Mouse (Mus musculus) mouse embryonic stem cell (cell line): Measurements from ENCODE around the gene B3gnt3.
"Not testable (repeated sequence)": the region's sequence is repeated elsewhere in the genome, so short reads cannot be mapped to it uniquely, and the experiment has no call there.

Source experiments
- in situ Hi-C, 2 experiments: fragments of 300-500 bp; cut with MboI; formaldehyde crosslinking; loops; 1 replicate in 1 of 2; 3 replicates in 1 of 2; pipeline ENCODE4 v1.14.3; 2019 to 2020; ENCODE audit warnings: low sequenced_read_pairs in 2 of 2, low pct_unique_long_range_greater_than_20kb in 1 of 2, mixed read lengths in 1 of 2; ENCODE audit not compliant: unreplicated experiment in 1 of 2

Gene B3gnt3

GRCm38 (mm10) chr8:71718252-71718651 is 16.7 kb upstream of the B3gnt3 start:
- in situ Hi-C loops: loop anchor here in 1 of 2 experiments (25.0 kb wide), 1 partner anchor 269 kb away; no protein-coding TSS in a partner anchor

- in situ Hi-C loops: loop anchor here in 1 of 2 experiments (25.0 kb wide), 1 partner anchor 270 kb away; no protein-coding TSS in a partner anchor
Observed at GRCm38 (mm10) chr8:71717096-71717495, 15.5 kb upstream of the B3gnt3 start.

GRCm38 (mm10) chr8:71716561-71717053 is 15.0 kb upstream of the B3gnt3 start:
- in situ Hi-C loops: loop anchor here in 1 of 2 experiments (25.0 kb wide), 1 partner anchor 271 kb away; no protein-coding TSS in a partner anchor

- in situ Hi-C loops: loop anchor here in 1 of 2 experiments (25.0 kb wide), 1 partner anchor 272 kb away; no protein-coding TSS in a partner anchor
Observed at GRCm38 (mm10) chr8:71715531-71715930, 13.9 kb upstream of the B3gnt3 start.

GRCm38 (mm10) chr8:71711574-71711973 is 10.0 kb upstream of the B3gnt3 start:
- in situ Hi-C loops: loop anchor here in 1 of 2 experiments (25.0 kb wide), 1 partner anchor 276 kb away; no protein-coding TSS in a partner anchor

GRCm38 (mm10) chr8:71709800-71710446 is 8.3 kb upstream of the B3gnt3 start:
- in situ Hi-C loops: loop anchor here in 1 of 2 experiments (25.0 kb wide), 1 partner anchor 277 kb away; no protein-coding TSS in a partner anchor

GRCm38 (mm10) chr8:71709134-71709799 is 7.7 kb upstream of the B3gnt3 start:
- in situ Hi-C loops: loop anchor here in 1 of 2 experiments (25.0 kb wide), 1 partner anchor 278 kb away; no protein-coding TSS in a partner anchor

GRCm38 (mm10) chr8:71707874-71708273 is 6.3 kb upstream of the B3gnt3 start:
- in situ Hi-C loops: loop anchor here in 1 of 2 experiments (25.0 kb wide), 1 partner anchor 279 kb away; no protein-coding TSS in a partner anchor

- in situ Hi-C loops: loop anchor here in 1 of 2 experiments (25.0 kb wide), 1 partner anchor 284 kb away; no protein-coding TSS in a partner anchor
Observed at GRCm38 (mm10) chr8:71703400-71703799, 1.8 kb upstream of the B3gnt3 start.

- in situ Hi-C loops: loop anchor here in 1 of 2 experiments (25.0 kb wide), 1 partner anchor 284 kb away; no protein-coding TSS in a partner anchor
Observed at GRCm38 (mm10) chr8:71702923-71703322, 1.3 kb upstream of the B3gnt3 start.

GRCm38 (mm10) chr8:71702087-71702432 is 471 bp upstream of the B3gnt3 start:
- in situ Hi-C loops: loop anchor here in 1 of 2 experiments (25.0 kb wide), 1 partner anchor 285 kb away; no protein-coding TSS in a partner anchor

GRCm38 (mm10) chr8:71700493-71701269 is 908 bp downstream of the B3gnt3 start:
- in situ Hi-C loops: loop anchor here in 1 of 2 experiments (25.0 kb wide), 1 partner anchor 287 kb away; no protein-coding TSS in a partner anchor

- in situ Hi-C loops: not testable (repeated sequence)
Observed at GRCm38 (mm10) chr8:71695456-71695855, 6.1 kb downstream of the B3gnt3 start.

- in situ Hi-C loops: no loop called here
Observed at GRCm38 (mm10) chr8:71693166-71694041, 8.2 kb downstream of the B3gnt3 start.

- in situ Hi-C loops: no loop called here
Observed at GRCm38 (mm10) chr8:71692509-71692908, 9.1 kb downstream of the B3gnt3 start.

- in situ Hi-C loops: no loop called here
Observed at GRCm38 (mm10) chr8:71689028-71689427, 12.6 kb downstream of the B3gnt3 start, which contains the start of gene Insl3. Insl3 (plus strand) TSS chr8:71689214.

- in situ Hi-C loops: no loop called here
Observed at GRCm38 (mm10) chr8:71687616-71688015, 14.0 kb downstream of the B3gnt3 start.
